Mouse (Mus musculus) heart, embryonic 11.5 days (tissue): ENCODE data around the gene Dus4l. TPM values are rescaled to one million over a fixed set of nuclear protein-coding genes. Genes with fewer than 3 reads are reported as not detected.

Source experiments
- ATAC-seq: fragments of 200-750 bp; cut with Nextera tagmentation; replicated peaks from 2 replicates; pipeline ENCODE4 v1.8.0; 2017; ENCODE audit warnings: moderate library complexity; ENCODE audit not compliant: insufficient number of reproducible peaks, low FRiP score, low TSS enrichment
- H3K27ac ChIP-seq: fragments of 300-500 bp; sonication (generic); 2 replicates; pipeline ENCODE4 v1.5.1; 2014; ENCODE audit warnings: mild to moderate bottlenecking, low read depth, low read length
- H3K27me3 ChIP-seq: fragments of 300-500 bp; sonication (generic); 2 replicates; pipeline ENCODE4 v1.6.1; 2014; ENCODE audit warnings: mild to moderate bottlenecking, low read length, mixed read lengths; ENCODE audit not compliant: control insufficient read depth, insufficient read depth
- H3K36me3 ChIP-seq: fragments of 300-500 bp; sonication (generic); 2 replicates; pipeline ENCODE4 v1.6.1; 2014; ENCODE audit warnings: mild to moderate bottlenecking, low read length, moderate library complexity, mixed read lengths; ENCODE audit not compliant: control insufficient read depth, insufficient read depth
- H3K4me1 ChIP-seq: fragments of 300-500 bp; sonication (generic); 2 replicates; pipeline ENCODE4 v1.6.1; 2014; ENCODE audit warnings: low read length; ENCODE audit not compliant: control insufficient read depth, insufficient read depth
- H3K4me2 ChIP-seq: fragments of 300-500 bp; sonication (generic); 2 replicates; pipeline ENCODE4 v1.6.1; 2014; ENCODE audit warnings: mild to moderate bottlenecking, moderate library complexity
- H3K4me3 ChIP-seq: fragments of 300-500 bp; sonication (generic); 2 replicates; pipeline ENCODE4 v1.5.1; 2014; ENCODE audit warnings: low read depth, low read length
- H3K9ac ChIP-seq: fragments of 300-500 bp; sonication (generic); 2 replicates; pipeline ENCODE4 v1.6.1; 2014; ENCODE audit warnings: mild to moderate bottlenecking, low read depth, low read length, moderate library complexity
- H3K9me3 ChIP-seq: fragments of 300-500 bp; sonication (generic); replicated peaks from 2 replicates; pipeline ENCODE4 v1.6.1; 2016; ENCODE audit warnings: low read length; ENCODE audit not compliant: control insufficient read depth
- WGBS: fragments of 180-500 bp; shearing (Covaris S2); extraction: QIAGEN DNeasy Blood & Tissue Kit; methylation state at CpG from one replicate; pipeline ENCODE4 v1.1.7; 2014; ENCODE audit not compliant: insufficient replicate concordance; 5-methylcytosine and 5-hydroxymethylcytosine counted together
- polyA plus RNA-seq: library from polyadenylated mRNA; unstranded; fragments of >200 nt; fragmentation: Nextera tagmentation; extraction: Ambion mirVana; gene quantifications from 2 replicates; pipeline ENCODE4 v1.2.1, GENCODE M21; 2014

The Dus4l gene
- 9.0 and 9.6 TPM in 2 replicates for polyA plus RNA-seq

DNA sequence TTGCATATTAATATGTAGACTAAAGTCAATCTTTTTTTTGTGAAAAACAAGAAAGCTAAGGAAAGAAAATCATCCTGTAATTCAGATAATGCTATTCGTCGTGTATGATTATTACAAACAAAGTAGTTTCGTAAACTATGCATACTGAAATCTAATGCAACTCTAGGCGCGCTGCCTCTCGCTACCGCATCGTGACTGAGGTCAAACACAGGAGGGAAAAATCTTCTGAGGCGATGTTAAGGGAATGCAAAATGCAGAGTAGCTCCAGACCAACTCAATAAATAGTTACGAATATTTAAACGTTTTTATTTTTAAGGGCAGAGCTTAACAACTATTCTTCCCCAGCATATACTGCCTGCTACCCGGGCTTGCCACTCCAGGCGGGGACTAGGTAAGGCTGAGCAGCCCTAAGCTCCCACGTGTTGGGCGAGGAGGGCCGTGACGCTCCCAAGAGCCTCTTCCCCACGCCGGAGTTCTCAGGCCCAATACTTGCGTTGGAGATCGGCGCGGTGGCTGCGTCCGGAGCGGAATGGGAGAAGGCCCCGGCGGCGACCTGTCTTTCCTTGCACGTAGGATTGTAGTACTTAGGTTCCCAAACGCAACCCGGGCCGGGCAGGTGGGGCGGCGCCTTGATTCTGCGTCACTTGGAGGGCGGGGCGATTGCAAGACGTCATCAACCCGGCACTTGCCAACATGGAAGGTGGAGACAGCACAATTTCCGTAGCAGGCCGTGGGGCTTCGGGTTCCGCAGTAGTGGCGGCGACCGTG, at the start of gene Dus4l, which contains the start of gene Cog5:
Gene Dus4l (minus strand): TSS at position 630 of the 768 bp plus-strand sequence.
Gene Cog5 (plus strand): TSS at position 673 of the 768 bp plus-strand sequence.
- Histone ChIP-seq H3K9ac (peak within 1 kb of the TSS; percentile 85), H3K9me3 (no peaks in the 10 kb centered on the region), H3K27ac (peak within 1 kb of the TSS; percentile 88), H3K36me3 (no peaks in the 10 kb centered on the region; the same call in 1 of the 2 replicates), H3K4me3 (peak within 1 kb of the TSS; percentile 84), H3K4me2 (peak within 1 kb of the TSS; percentile 80), H3K27me3 (no peaks in the 10 kb centered on the region), H3K4me1 (peaks cover 6% of the 10 kb centered on the region; the same call in 1 of the 2 replicates)
- WGBS: under 1% methylated on average over 47 of the region's 47 CpGs
- peak; percentile 89 for ATAC-seq

GRCm38 (mm10) chr12:31703904-31704303, 49.3 kb upstream of the Dus4l start:
- ATAC-seq: no peak; the same call in 1 of the 2 replicates
- peak overlapping the region; percentile 60 for H3K27ac ChIP-seq

GRCm38 (mm10) chr12:31701411-31701810, 46.8 kb upstream of the Dus4l start:
- Histone ChIP-seq H3K4me3 (no peak overlapping the region), H3K9me3 (no peaks in the 10 kb centered on the region; the same call in 1 of the 2 replicates), H3K27ac (no peak overlapping the region), H3K36me3 (no peaks in the 10 kb centered on the region), H3K4me2 (no peak overlapping the region), H3K4me1 (0 out of 2 replicates have a peak, but pooled peaks cover 5% of the 10 kb centered on the region), H3K9ac (no peak overlapping the region), H3K27me3 (no peaks in the 10 kb centered on the region)
- 77% methylated on average over 5 of the region's 5 CpGs for WGBS
- ATAC-seq: no peak

More at GRCm38 (mm10) chr12:31703904-31704303, 49.3 kb upstream of the Dus4l start:
- peak overlapping the region; percentile 19; the same call in 1 of the 2 replicates for H3K4me2 ChIP-seq
- no peak overlapping the region for H3K9ac ChIP-seq
- no peaks in the 10 kb centered on the region for H3K9me3 ChIP-seq
- 0 out of 2 replicates have a peak, but pooled peaks cover 5% of the 10 kb centered on the region for H3K4me1 ChIP-seq
- H3K27me3 ChIP-seq: no peaks in the 10 kb centered on the region
- H3K36me3 ChIP-seq: no peaks in the 10 kb centered on the region
- no peak overlapping the region for H3K4me3 ChIP-seq
- 28% methylated on average over 6 of the region's 6 CpGs for WGBS

- 0 out of 2 replicates have a peak, but pooled peaks cover 5% of the 10 kb centered on the region for H3K4me1 ChIP-seq
- no peak overlapping the region for H3K4me3 ChIP-seq
- H3K27me3 ChIP-seq: no peaks in the 10 kb centered on the region
- H3K9ac ChIP-seq: no peak overlapping the region
- no peak overlapping the region for H3K27ac ChIP-seq
- no peak for ATAC-seq
- no peak overlapping the region for H3K4me2 ChIP-seq
- no peaks in the 10 kb centered on the region for H3K36me3 ChIP-seq
- 72% methylated on average over 5 of the region's 5 CpGs for WGBS
- H3K9me3 ChIP-seq: no peaks in the 10 kb centered on the region; the same call in 1 of the 2 replicates
Observed at GRCm38 (mm10) chr12:31700623-31701347, 46.2 kb upstream of the Dus4l start.

GRCm38 (mm10) chr12:31693278-31693677, 38.7 kb upstream of the Dus4l start:
- Histone ChIP-seq H3K27ac (no peak overlapping the region), H3K27me3 (no peaks in the 10 kb centered on the region), H3K9ac (no peak overlapping the region), H3K4me1 (peaks cover 5% of the 10 kb centered on the region; the same call in 1 of the 2 replicates), H3K36me3 (no peaks in the 10 kb centered on the region), H3K4me3 (no peak overlapping the region), H3K9me3 (no peaks in the 10 kb centered on the region; the same call in 1 of the 2 replicates), H3K4me2 (no peak overlapping the region)
- WGBS: 63% methylated on average over 1 of the region's 1 CpGs
- ATAC-seq: no peak

GRCm38 (mm10) chr12:31686679-31687078, 32.1 kb upstream of the Dus4l start:
- H3K9me3 ChIP-seq: no peaks in the 10 kb centered on the region
- no peak overlapping the region for H3K9ac ChIP-seq
- WGBS: 90% methylated on average over 3 of the region's 3 CpGs
- H3K4me1 ChIP-seq: no peaks in the 10 kb centered on the region
- H3K4me2 ChIP-seq: no peak overlapping the region
- ATAC-seq: no peak
- H3K27ac ChIP-seq: no peak overlapping the region
- H3K27me3 ChIP-seq: no peaks in the 10 kb centered on the region
- H3K4me3 ChIP-seq: no peak overlapping the region
- no peaks in the 10 kb centered on the region for H3K36me3 ChIP-seq

- 65% methylated on average over 3 of the region's 3 CpGs for WGBS
- H3K27ac ChIP-seq: no peak overlapping the region
- peaks cover 7% of the 10 kb centered on the region for H3K36me3 ChIP-seq
- no peaks in the 10 kb centered on the region for H3K9me3 ChIP-seq
- no peak overlapping the region for H3K4me3 ChIP-seq
- H3K9ac ChIP-seq: no peak overlapping the region
- no peak for ATAC-seq
- no peak overlapping the region for H3K4me2 ChIP-seq
- H3K27me3 ChIP-seq: no peaks in the 10 kb centered on the region
- H3K4me1 ChIP-seq: no peaks in the 10 kb centered on the region
Observed at GRCm38 (mm10) chr12:31667187-31667586, 12.6 kb upstream of the Dus4l start.

- Histone ChIP-seq H3K9ac (no peak overlapping the region), H3K27me3 (no peaks in the 10 kb centered on the region), H3K27ac (no peak overlapping the region), H3K4me3 (no peak overlapping the region), H3K4me2 (no peak overlapping the region), H3K36me3 (peaks cover 7% of the 10 kb centered on the region), H3K4me1 (no peaks in the 10 kb centered on the region), H3K9me3 (no peaks in the 10 kb centered on the region)
- no peak for ATAC-seq
- WGBS: 65% methylated on average over 6 of the region's 6 CpGs
Observed at GRCm38 (mm10) chr12:31665999-31666398, 11.4 kb upstream of the Dus4l start.
